Mouse (Mus musculus): ENCODE data around the gene Men1. TPM values are rescaled to one million over a fixed set of nuclear protein-coding genes. Genes with fewer than 3 reads are reported as not detected.

Men1 gene
- polyA plus RNA-seq, 1 experiment from 2014 or later = 68.4 TPM

- ATAC-seq = 0 out of 2 replicates have a peak, but pooled peaks have one; percentile 22
- no peak overlapping the region for H3K4me2 ChIP-seq (ENCODE audit: low read length)
- peaks cover 7% of the 10 kb centered on the region for H3K4me1 ChIP-seq (ENCODE audit: control insufficient read depth, insufficient read depth, low read depth, low read length)
- peak overlapping the region; percentile 27; the same call in 1 of the 2 replicates for H3K9ac ChIP-seq (ENCODE audit: low read depth, low read length)
- H3K9me3 ChIP-seq (ENCODE audit: control insufficient read depth, low read length) = no peaks in the 10 kb centered on the region
- H3K27ac ChIP-seq (ENCODE audit: low read depth, low read length) = peak overlapping the region; percentile 34
- no peaks in the 10 kb centered on the region for H3K27me3 ChIP-seq (replicated peaks; ENCODE audit: control insufficient read depth, insufficient read depth, low read length)
- no peak overlapping the region for H3K4me3 ChIP-seq (ENCODE audit: low read length)
- 47% methylated on average over 11 of the region's 11 CpGs for WGBS
- H3K36me3 ChIP-seq (ENCODE audit: control insufficient read depth, insufficient read depth, low read length) = peaks cover 46% of the 10 kb centered on the region
These were observed 42.7 kb downstream of the Men1 start for GRCm38 (mm10) chr19:6377327-6378040.

DNA sequence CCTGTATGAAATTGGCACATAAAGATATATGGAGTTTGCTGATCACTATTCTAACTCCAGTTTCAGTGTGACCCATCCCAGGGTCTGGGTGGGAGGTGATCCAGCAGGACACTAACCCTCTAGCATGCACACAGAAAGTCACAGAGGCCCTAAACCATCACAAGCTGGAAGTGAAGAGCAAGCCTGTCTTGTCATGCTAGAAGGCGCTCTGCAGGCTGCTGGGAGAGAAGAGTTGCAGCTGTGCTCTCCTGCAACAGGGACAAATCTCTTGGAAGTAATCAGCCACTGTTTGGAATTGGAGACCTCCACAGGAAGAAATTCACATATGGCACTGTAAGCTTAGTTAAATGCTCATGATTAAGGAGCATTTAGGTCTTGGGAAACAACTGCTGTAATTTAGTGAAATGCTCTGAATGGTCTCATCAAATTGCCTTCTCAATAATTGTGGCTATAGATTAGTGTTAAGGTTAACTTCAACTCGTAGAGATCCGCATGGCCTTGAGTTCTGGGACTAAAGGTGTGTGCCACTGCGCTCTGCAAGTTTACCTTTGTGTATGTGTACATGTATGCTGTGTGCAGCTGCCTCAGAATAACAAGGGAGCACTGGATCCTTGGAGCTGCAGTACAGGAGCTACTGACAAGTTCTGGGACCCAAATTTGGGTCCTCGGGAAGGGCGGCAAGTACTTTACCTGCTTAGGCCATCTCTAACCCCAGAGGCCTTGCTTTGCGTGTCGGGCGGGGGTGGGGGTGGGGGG is 45.8 kb downstream of the Men1 start:
- no peak overlapping the region for H3K4me2 ChIP-seq (ENCODE audit: low read length)
- whole genome bisulfite sequencing = 93% methylated on average over 9 of the region's 9 CpGs

GRCm38 (mm10) chr19:6381238-6381637 is 46.5 kb downstream of the Men1 start:
- ATAC-seq = no peak
- H3K9me3 ChIP-seq (ENCODE audit: control insufficient read depth, low read length) = no peaks in the 10 kb centered on the region
- H3K4me2 ChIP-seq (ENCODE audit: low read length) = no peak overlapping the region
- H3K4me3 ChIP-seq (ENCODE audit: low read length) = no peak overlapping the region
- H3K27ac ChIP-seq (ENCODE audit: low read depth, low read length) = no peak overlapping the region
- 97% methylated on average over 5 of the region's 5 CpGs for WGBS
- peaks cover 12% of the 10 kb centered on the region for H3K36me3 ChIP-seq (ENCODE audit: control insufficient read depth, insufficient read depth, low read length)
- no peaks in the 10 kb centered on the region for H3K27me3 ChIP-seq (replicated peaks; ENCODE audit: control insufficient read depth, insufficient read depth, low read length)
- no peak overlapping the region for H3K9ac ChIP-seq (ENCODE audit: low read depth, low read length)
- peaks cover 12% of the 10 kb centered on the region for H3K4me1 ChIP-seq (ENCODE audit: control insufficient read depth, insufficient read depth, low read depth, low read length)

More for the DNA sequence above, 45.8 kb downstream of the Men1 start:
- no peak for ATAC-seq
- no peak overlapping the region for H3K4me3 ChIP-seq (ENCODE audit: low read length)
- H3K27me3 ChIP-seq (replicated peaks; ENCODE audit: control insufficient read depth, insufficient read depth, low read length) = no peaks in the 10 kb centered on the region
- no peak overlapping the region for H3K9ac ChIP-seq (ENCODE audit: low read depth, low read length)
- H3K27ac ChIP-seq (ENCODE audit: low read depth, low read length) = no peak overlapping the region
- H3K36me3 ChIP-seq (ENCODE audit: control insufficient read depth, insufficient read depth, low read length) = peaks cover 19% of the 10 kb centered on the region
- H3K9me3 ChIP-seq (ENCODE audit: control insufficient read depth, low read length) = no peaks in the 10 kb centered on the region
- H3K4me1 ChIP-seq (ENCODE audit: control insufficient read depth, insufficient read depth, low read depth, low read length) = peaks cover 12% of the 10 kb centered on the region

DNA sequence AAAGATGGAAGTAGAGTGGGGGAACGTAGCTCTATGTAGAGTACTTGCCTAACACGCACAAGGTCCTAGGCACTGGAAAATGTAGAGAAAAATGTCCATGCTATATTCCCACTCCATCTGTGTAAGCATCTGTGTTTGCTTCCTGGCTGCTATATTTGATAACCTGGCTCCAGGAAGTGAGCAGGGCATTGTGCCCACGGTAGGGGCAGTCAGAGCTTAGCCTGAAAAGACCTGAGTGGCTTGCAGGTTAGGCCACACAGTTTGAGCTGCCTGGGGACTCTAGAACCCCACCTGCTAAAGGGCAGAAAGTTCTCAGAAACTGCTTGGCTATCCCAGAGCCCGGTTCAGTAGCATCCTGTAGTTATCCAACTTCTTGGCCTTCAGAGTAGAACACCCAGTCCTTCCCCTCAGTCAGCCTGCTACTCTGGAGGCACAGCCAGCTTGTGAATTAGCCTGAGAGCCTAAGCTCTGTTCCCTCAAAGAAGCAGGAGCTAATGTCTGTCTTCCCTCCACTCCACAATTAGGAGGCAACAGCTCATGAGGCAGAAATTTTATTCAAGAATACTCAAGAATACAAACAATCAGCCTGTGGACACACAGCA is 47.6 kb downstream of the Men1 start:
- H3K9me3 ChIP-seq (ENCODE audit: control insufficient read depth, low read length) = no peaks in the 10 kb centered on the region
- H3K4me3 ChIP-seq (ENCODE audit: low read length) = no peak overlapping the region
- peaks cover under 1% of the 10 kb centered on the region; the same call in 1 of the 2 replicates for H3K36me3 ChIP-seq (ENCODE audit: control insufficient read depth, insufficient read depth, low read length)
- 78% methylated on average over 4 of the region's 4 CpGs for WGBS
- H3K9ac ChIP-seq (ENCODE audit: low read depth, low read length) = no peak overlapping the region
- H3K4me2 ChIP-seq (ENCODE audit: low read length) = no peak overlapping the region
- H3K4me1 ChIP-seq (ENCODE audit: control insufficient read depth, insufficient read depth, low read depth, low read length) = peaks cover 9% of the 10 kb centered on the region
- H3K27ac ChIP-seq (ENCODE audit: low read depth, low read length) = no peak overlapping the region
- ATAC-seq = no peak
- H3K27me3 ChIP-seq (replicated peaks; ENCODE audit: control insufficient read depth, insufficient read depth, low read length) = no peaks in the 10 kb centered on the region

DNA sequence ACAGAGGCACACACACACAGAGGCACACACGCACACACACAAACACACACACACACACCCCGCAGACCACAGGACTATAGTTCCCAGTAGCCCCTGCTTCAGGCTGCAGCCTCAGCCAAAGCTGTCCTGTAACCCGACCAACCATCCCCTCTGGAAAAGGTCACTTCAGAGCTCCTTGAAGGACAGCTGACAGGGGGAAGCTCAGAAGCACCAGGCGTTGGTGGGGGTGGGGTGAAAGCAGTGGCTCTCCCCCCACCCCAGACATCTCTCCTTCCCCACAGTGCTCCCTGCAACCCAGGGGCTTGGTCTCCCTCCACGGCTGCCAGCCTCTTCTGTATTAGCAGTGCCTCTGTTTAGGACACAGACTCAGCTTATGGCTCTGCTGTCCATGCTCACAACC is 48.7 kb downstream of the Men1 start:
- no peak for ATAC-seq
- no peak overlapping the region; the same call in 1 of the 2 replicates for H3K27ac ChIP-seq (ENCODE audit: low read depth, low read length)

DNA sequence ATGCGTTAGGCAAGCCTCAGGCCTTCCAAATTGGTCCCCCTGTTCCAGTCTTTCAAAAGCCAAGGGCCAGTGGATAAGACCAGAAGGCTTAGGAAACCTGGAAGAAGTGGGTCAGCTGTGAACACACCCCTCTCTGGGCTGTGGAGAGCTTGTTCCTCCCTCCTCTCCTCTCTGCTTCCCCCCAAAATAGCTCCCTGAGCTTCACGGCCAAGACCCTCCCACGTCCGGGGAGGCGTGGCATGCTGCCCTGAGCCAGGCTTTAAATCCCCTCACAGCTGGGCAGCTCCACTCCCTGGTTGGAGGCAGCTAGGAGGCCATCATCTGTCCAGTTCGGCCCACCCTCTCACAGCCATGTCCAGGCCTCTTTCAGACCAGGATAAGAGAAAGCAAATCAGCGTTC is 49.3 kb downstream of the Men1 start, which contains the start of gene Pygm:
TSS of gene Pygm (plus strand) at position 272 of the 400 bp plus-strand sequence.
- H3K36me3 ChIP-seq (ENCODE audit: control insufficient read depth, insufficient read depth, low read length) = no peaks in the 10 kb centered on the region
- H3K4me3 ChIP-seq (ENCODE audit: low read length) = no peak within 1 kb of the TSS
- H3K27ac ChIP-seq (ENCODE audit: low read depth, low read length) = no peak within 1 kb of the TSS; the same call in none of the 2 replicates
- H3K4me1 ChIP-seq (ENCODE audit: control insufficient read depth, insufficient read depth, low read depth, low read length) = 0 out of 2 replicates have a peak, but pooled peaks cover 6% of the 10 kb centered on the region
- WGBS = 19% methylated on average over 7 of the region's 7 CpGs
- no peaks in the 10 kb centered on the region for H3K9me3 ChIP-seq (ENCODE audit: control insufficient read depth, low read length)
- H3K9ac ChIP-seq (ENCODE audit: low read depth, low read length) = no peak within 1 kb of the TSS; the same call in 1 of the 2 replicates
- no peaks in the 10 kb centered on the region for H3K27me3 ChIP-seq (replicated peaks; ENCODE audit: control insufficient read depth, insufficient read depth, low read length)
- peak within 1 kb of the TSS; percentile 1; the same call in 1 of the 2 replicates for H3K4me2 ChIP-seq (ENCODE audit: low read length)
- no peak for ATAC-seq

More for the DNA sequence above, 48.7 kb downstream of the Men1 start:
- no peak overlapping the region for H3K9ac ChIP-seq (ENCODE audit: low read depth, low read length)
- 51% methylated on average over 5 of the region's 5 CpGs for WGBS
- H3K36me3 ChIP-seq (ENCODE audit: control insufficient read depth, insufficient read depth, low read length) = no peaks in the 10 kb centered on the region
- H3K4me1 ChIP-seq (ENCODE audit: control insufficient read depth, insufficient read depth, low read depth, low read length) = 0 out of 2 replicates have a peak, but pooled peaks cover 6% of the 10 kb centered on the region
- H3K27me3 ChIP-seq (replicated peaks; ENCODE audit: control insufficient read depth, insufficient read depth, low read length) = no peaks in the 10 kb centered on the region
- H3K4me3 ChIP-seq (ENCODE audit: low read length) = no peak overlapping the region
- H3K4me2 ChIP-seq (ENCODE audit: low read length) = no peak overlapping the region
- no peaks in the 10 kb centered on the region for H3K9me3 ChIP-seq (ENCODE audit: control insufficient read depth, low read length)

DNA sequence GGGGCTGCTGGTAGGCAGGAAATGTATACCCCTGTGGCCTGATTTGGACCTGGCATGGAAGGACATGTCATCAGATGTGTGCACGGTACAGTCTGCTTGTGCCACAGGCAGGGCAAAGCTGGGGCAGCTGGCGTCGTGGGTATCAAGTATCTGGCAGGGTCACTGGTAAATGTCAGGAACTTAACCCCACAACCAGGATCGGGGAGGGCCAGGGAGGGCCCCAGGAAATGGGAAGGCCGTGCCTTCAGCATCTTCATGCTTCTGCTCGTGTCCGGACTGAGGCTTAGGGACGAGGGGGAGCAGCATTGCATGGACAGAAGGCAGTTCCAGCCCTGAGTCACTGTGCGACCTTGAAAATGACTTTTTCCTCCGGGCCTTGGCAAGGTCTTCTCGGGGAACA is 50.2 kb downstream of the Men1 start:
- no peak overlapping the region for H3K9ac ChIP-seq (ENCODE audit: low read depth, low read length)
- H3K27ac ChIP-seq (ENCODE audit: low read depth, low read length) = no peak overlapping the region
- H3K4me2 ChIP-seq (ENCODE audit: low read length) = peak overlapping the region; percentile 1; the same call in 1 of the 2 replicates
- no peaks in the 10 kb centered on the region for H3K9me3 ChIP-seq (ENCODE audit: control insufficient read depth, low read length)
- H3K4me3 ChIP-seq (ENCODE audit: low read length) = no peak overlapping the region
- H3K4me1 ChIP-seq (ENCODE audit: control insufficient read depth, insufficient read depth, low read depth, low read length) = 0 out of 2 replicates have a peak, but pooled peaks cover 8% of the 10 kb centered on the region
- no peak for ATAC-seq
- H3K36me3 ChIP-seq (ENCODE audit: control insufficient read depth, insufficient read depth, low read length) = no peaks in the 10 kb centered on the region
- 82% methylated on average over 11 of the region's 11 CpGs for WGBS
- H3K27me3 ChIP-seq (replicated peaks; ENCODE audit: control insufficient read depth, insufficient read depth, low read length) = no peaks in the 10 kb centered on the region

- H3K4me2 ChIP-seq (ENCODE audit: low read length) = no peak overlapping the region; the same call in 1 of the 2 replicates
- WGBS = 78% methylated on average over 5 of the region's 5 CpGs
- no peak for ATAC-seq
- H3K27me3 ChIP-seq (replicated peaks; ENCODE audit: control insufficient read depth, insufficient read depth, low read length) = no peaks in the 10 kb centered on the region
- no peak overlapping the region for H3K9ac ChIP-seq (ENCODE audit: low read depth, low read length)
- H3K27ac ChIP-seq (ENCODE audit: low read depth, low read length) = no peak overlapping the region
- 0 out of 2 replicates have a peak, but pooled peaks cover 8% of the 10 kb centered on the region for H3K4me1 ChIP-seq (ENCODE audit: control insufficient read depth, insufficient read depth, low read depth, low read length)
- H3K9me3 ChIP-seq (ENCODE audit: control insufficient read depth, low read length) = no peaks in the 10 kb centered on the region
- no peak overlapping the region for H3K4me3 ChIP-seq (ENCODE audit: low read length)
- no peaks in the 10 kb centered on the region for H3K36me3 ChIP-seq (ENCODE audit: control insufficient read depth, insufficient read depth, low read length)
These were observed 50.6 kb downstream of the Men1 start for GRCm38 (mm10) chr19:6385419-6385818.
